Mouse (Mus musculus): ENCODE data around the gene Snx14.
"Not testable (repeated sequence)": the region's sequence is repeated elsewhere in the genome, so short reads cannot be mapped to it uniquely, and the experiment has no call there.

Gene Snx14

DNA sequence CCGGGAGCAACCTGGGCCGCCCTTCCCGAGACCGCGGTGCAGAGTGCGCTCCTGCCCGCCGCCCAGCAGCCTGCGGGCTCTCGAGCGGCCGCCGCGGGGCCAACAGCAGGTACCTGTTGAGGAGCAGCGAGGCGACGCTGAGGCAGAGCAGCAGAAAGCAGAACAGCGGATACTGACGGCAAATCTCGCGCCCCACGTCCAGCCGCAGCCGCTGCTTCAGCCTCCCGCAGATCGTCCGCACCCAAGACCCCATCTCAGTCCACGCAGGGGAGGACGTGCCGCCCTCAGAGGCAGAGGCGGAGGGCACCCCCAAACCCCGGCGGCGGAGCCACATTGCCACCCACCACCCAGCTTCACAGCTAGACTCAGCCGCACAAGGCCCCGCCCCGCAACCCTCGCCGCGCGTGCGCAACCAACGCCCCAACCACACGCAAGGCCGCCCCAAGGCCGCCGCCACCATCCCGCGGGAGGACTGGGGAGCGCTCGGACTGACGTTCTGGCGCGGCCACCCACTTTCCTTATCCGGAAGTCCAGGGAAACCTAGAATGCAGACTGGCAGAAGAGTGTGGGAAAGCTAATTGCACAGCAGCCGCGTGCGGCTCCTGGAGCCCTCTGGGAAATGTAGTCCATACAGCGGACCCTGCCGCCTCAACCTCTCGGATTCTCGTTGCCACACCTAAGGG lies at the start of gene Snx14:
Gene Snx14 (minus strand): TSS at position 404 of the 683 bp plus-strand sequence.
- peak; percentile 96 for DNase-seq

- no peak for DNase-seq
Measured at GRCm38 (mm10) chr9:88484531-88484930, 45.8 kb upstream of the Snx14 start.

GRCm38 (mm10) chr9:88482829-88483396 lies 44.2 kb upstream of the Snx14 start:
- DNase-seq = peak; percentile 88

GRCm38 (mm10) chr9:88482230-88482828 lies 43.6 kb upstream of the Snx14 start, which contains the start of gene Syncrip:
Syncrip (minus strand) TSS chr9:88482574.
- DNase-seq = peak; percentile 89

DNA sequence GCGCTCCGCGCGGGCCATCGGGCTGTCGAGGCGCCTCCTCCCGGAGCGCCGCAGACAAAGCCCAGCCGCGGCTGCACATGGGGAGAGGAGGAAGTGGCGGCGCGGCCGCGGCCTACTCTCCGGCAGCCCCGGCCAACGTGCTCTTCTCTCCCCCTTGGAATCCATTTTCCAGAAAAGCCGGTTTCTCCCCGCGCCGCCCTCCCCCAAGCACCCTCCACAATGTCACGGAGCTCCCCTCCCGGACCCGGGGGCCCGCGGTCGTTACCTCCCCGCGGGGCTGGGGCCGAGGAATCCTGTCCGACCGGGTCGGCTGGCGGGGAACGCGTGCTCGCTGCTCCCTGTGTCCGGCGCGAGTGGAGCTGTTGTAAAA lies 43.0 kb upstream of the Snx14 start:
- no peak for DNase-seq

- peak; percentile 56 for DNase-seq
Measured at GRCm38 (mm10) chr9:88481061-88481790, 42.5 kb upstream of the Snx14 start.

DNA sequence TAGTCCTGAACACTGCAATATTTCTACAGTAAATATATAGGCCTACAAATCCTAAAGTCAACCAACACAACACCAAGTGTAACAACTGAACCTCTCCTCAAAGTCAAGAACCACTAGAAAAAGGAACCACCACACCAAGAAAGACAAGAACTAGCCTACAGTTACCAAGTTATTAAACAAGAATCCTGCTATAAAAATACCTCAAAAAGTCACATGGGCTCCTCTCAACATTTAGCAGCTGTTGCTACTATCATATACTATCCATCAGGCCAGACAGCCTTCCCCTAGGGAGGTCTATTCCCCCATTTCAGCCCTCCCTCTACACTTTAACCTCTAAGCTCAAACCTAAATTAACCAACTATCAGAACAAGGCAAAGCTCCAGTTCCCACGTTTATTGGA lies 41.4 kb upstream of the Snx14 start:
- no peak for DNase-seq

DNA sequence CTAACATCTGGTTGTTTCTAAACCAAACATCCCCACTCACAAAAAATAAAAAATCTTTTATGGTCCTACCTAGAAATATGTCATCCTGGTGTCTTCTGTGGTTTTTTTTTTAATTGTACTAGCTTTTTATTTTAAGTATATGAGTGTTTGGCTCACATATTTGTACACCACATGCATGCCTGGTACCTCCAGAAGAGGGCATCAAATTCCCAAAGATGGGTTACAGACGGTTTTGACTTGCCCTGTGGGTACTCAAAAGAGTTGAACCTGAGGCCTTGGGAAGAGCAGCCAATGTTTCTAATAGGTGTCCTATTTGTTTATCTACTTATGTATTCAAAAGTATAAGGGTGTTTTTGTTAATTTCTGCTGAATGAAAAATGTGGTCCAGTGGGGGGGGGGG lies 37.4 kb upstream of the Snx14 start:
- no peak for DNase-seq

GRCm38 (mm10) chr9:88461017-88461416 lies 22.3 kb upstream of the Snx14 start:
- not testable (repeated sequence) for DNase-seq

DNA sequence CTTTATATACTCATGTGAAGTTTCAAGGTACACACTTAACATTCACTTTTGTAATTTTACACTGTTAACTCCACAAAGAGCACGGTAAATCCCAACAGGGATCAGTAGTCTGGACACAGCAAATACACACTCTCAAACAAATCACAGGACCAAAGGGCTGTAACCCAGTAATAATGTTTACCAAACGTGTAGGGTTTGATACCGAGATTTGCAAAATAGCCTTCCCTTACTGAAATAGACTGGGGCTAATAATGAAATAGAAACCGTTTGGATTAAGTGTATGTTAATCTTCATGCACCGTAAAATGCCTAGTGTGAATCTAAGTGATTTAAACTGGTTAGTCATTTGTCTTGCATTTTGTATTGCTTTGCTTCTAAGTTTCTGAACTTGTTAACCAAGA lies 1.2 kb upstream of the Snx14 start:
- no peak for DNase-seq

GRCm38 (mm10) chr9:88439238-88439600 lies 461 bp upstream of the Snx14 start:
- DNase-seq = no peak

DNA sequence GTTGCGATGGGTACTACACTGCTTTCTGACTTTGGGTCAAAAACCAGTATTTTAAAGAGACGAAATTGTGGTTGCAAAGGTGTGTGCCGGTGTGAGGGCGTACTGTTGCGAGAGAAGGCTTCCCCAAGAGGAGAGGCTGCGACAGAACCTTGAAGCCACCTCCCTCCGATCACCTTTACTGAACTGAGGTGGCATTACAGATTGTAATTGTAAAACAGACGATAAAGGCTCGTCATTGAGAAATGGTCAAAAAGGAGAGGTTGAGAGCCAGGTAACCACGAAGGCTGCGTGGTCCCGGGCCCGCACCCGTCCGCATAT lies 562 bp downstream of the Snx14 start:
- DNase-seq = no peak

DNA sequence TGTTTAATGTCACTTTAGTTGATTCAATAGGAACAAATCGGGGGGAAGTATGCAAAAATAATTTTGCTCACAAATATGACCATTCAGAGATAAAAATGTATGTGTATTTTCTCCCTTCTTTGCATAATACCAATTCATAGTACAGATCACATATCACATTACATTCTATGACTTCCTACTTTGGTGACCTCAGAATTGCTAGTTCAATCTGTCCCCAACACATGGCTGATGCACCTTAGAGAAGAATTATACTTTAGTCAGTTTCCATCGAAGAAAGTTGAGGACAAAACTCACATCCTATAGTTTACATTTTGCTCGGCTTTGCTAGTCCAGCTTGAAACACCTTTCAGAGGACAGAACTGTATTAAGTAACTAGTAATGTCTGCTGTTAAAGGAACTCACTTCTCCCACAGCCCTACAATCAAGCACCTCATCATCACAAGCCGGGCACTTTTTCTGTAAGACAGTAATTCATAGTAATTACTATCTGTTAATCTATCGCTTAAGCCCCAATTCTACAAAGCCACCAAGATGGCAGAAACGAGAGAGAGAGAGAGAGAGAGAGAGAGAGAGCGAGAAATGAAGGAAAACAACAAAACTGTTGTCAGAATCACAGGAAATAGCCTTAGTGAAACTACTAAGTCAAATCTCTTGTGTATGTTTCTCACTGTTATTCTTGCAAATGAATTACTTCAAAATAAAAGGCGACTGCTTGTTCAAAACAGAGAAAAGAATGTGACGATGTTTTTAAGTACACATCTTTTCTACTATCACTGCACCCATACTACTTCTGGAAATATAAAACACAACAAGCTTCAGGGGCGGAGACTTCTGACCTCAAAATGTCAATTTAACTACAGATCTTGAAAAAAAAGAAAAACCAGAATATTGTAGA lies 1.2 kb downstream of the Snx14 start:
- DNase-seq = no peak

DNA sequence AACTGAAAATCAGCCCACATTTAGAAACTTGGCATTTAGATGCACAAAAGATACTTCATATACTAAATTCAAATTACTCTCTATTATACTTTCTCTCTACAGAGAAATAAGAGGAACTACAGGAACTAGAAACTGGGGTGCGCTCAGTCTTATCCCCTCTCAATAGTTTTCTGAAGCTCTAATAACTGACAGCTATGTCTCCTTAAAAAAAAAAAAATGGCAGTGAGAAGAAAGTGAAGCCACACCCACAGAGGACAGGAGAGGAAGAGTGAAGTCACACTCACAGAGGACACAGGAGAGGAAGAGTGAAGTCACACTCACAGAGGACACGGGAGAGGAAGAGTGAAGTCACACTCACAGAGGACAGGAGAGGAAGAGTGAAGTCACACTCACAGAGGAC lies 14.4 kb downstream of the Snx14 start:
- no peak for DNase-seq

- DNase-seq = no peak
Measured at GRCm38 (mm10) chr9:88422428-88422827, 16.3 kb downstream of the Snx14 start.

DNA sequence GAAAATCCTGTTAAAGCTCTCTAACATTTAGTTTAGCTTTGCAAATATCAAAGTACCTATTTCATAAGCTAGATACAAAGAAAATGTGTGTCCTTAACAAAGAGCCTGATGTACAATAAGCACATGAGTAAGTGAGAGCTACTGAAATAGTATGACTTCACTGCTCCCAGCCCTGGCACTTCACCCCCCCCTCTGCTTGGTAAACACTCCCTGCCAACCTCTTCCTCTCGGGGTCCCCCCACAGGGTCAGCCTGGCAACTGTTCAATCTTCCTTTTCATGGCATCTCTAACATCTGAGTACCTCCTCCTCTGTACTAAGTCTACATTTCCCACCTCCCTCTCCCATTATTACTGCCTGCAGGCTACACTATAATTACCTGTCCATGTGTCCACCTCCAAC lies 22.0 kb downstream of the Snx14 start:
- DNase-seq = no peak

- DNase-seq = no peak
Measured at GRCm38 (mm10) chr9:88409978-88410377, 28.8 kb downstream of the Snx14 start.

- DNase-seq = no peak
Measured at GRCm38 (mm10) chr9:88404515-88404914, 34.2 kb downstream of the Snx14 start.

DNA sequence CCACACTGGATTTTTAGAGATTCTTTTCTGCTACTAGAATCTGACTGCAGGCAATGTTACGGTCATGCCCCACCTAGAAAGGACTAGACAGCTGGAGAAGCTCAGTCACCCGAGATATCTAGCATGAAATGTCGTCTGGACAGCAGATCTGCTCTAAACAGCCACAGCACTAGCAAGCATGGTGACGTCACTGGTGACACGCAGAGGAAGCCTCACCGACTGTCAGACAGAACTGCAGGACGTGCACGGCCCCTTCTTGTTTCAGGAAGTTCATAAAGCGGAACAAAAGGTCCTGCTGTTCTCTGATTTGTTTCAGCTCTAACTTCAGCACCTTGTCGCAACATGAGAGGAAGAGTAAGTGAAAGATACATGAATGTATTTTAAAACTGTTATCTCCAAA lies 34.7 kb downstream of the Snx14 start:
- no peak for DNase-seq

DNA sequence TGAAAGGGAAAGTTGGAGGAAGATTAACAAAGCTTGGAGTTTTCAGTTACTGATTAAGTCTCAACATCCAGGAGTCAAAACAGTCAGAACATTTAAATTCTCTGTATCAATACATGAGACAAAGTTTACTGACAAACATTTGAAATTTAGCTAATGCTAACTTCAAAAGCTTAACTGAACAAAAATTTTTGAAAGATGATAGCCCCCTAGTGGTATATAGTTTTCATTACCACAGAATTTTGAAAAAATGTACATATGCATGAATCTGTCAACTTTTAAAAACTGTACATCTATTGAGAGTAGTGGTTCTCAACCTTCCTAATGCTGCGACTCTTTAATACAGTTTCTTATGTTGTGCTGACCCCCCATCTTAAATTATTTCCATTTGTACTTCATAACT lies 40.3 kb downstream of the Snx14 start:
- DNase-seq = no peak

GRCm38 (mm10) chr9:88394852-88395251 lies 43.9 kb downstream of the Snx14 start:
- no peak for DNase-seq

DNA sequence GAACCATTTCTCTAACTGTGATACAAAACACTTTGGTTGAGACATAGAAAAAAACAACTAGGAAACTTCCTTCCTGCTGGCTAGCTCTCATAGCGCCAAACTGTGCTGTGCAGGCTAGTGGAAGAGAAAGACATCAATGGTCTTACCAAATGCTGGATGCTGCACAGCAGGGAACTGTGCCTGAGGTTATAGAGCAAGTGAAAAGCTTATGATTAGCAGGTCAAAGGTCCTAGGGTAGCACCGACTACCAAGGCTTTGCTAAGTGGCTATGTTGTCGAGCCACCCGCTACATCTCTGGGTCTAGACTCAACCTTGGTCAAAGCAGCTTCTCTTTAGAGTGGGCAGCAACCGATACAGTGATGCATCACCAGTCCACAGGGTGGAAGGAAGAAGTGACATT lies 49.9 kb downstream of the Snx14 start:
- no peak for DNase-seq

DNA sequence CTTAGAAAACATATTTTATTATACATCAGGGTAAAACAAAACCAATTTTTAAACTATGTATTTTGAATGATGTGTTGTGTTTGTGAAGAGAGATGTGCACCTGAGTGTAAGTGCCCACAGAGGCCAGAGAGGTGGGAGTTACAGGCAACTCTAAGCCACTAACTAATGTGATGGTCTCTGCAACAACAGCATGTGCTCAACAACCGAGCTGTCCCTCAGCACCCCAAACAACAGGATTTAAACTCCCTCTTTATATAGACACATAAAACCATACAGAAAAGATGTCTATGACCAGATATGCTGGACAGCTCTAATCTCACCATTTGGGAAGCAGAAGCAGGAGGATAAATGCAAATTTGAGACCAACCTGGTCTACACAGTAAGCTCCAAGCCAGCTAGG lies 58.2 kb downstream of the Snx14 start:
- DNase-seq = no peak
